Mouse (Mus musculus) adrenal gland, adult (tissue): ENCODE results near the gene Mup2.
"Not testable (repeated sequence)": the region's sequence is repeated elsewhere in the genome, so short reads cannot be mapped to it uniquely, and the experiment has no call there.

Experiments
- DNase-seq, 2 experiments: peaks; one replicate each; pipeline ENCODE4 v3.0.0; 2022 to 2023; ENCODE audit warnings: low spot score in 1 of 2; ENCODE audit not compliant: inconsistent age in 2 of 2

Gene Mup2

DNA sequence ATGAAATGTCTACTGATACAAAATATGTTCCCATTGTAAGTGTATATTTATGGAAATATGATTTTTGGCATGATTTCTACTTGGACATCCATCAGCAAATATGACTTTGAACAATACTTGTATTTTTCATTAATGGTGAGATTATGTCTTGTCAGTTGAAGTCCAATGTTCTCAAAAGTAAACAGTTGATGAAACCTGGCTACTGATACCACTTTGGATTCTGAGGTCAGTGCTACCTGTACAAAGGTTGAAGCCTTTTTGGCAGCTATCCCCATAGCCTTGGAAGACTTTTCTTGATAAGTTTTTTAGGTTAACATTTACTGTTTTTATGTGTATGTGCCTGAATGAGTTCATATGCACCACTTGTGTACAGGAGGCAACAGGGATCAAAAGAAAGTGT, at the start of gene Mup2:
Gene Mup2 (minus strand): TSS at position 101 of the 400 bp plus-strand sequence.
- not testable (repeated sequence) for DNase-seq
